Comparison of ENCODE assay signal across 8 mouse cellular contexts in genomic region chr14:36048746-36049391, GRCm38 (mm10). TPM values are rescaled to one million over a fixed set of nuclear protein-coding genes. Genes with fewer than 3 reads are reported as not detected.
DNase-seq lines count a peak whose midpoint lies in the region; ATAC-seq lines count a peak whose summit lies in the region.

No protein-coding gene starts in this region.

- no peak overlapping the region for H3K4me2 ChIP-seq in embryonic facial prominence, embryonic 11.5 days (ENCODE audit: low read depth, low read length)
- peak overlapping the region; percentile 35 for H3K4me2 ChIP-seq in heart, embryonic 15.5 days
- no peak overlapping the region for H3K4me2 ChIP-seq in limb, embryonic 12.5 days

- 0 out of 2 replicates have a peak, but pooled peaks have one; percentile 62 for ATAC-seq in embryonic facial prominence, embryonic 11.5 days (replicated peaks; ENCODE audit: insufficient number of reproducible peaks, low FRiP score, low TSS enrichment, low read depth)
- ATAC-seq in heart, embryonic 15.5 days (replicated peaks; ENCODE audit: insufficient number of reproducible peaks, insufficient read depth, low FRiP score, low read depth): peak; percentile 83
- ATAC-seq in limb, embryonic 12.5 days (ENCODE audit: insufficient number of reproducible peaks, insufficient read depth, low FRiP score, low TSS enrichment, low read depth): peak; percentile 71; the same call in 1 of the 2 replicates

- DNase-seq in layer of hippocampus, adult 11-12 months (ENCODE audit: low spot score): peak; percentile 14
- DNase-seq in layer of hippocampus, adult 9-10 months (ENCODE audit: low spot score): no peak
- DNase-seq in embryonic facial prominence, embryonic 11.5 days (ENCODE audit: low spot score): peak; percentile 25
- DNase-seq in telencephalon, adult 2 months (ENCODE audit: low read depth, low spot score): peak; percentile 2
- DNase-seq in thymus, adult 18-20 months: no peak
- DNase-seq in urinary bladder, postnatal 36 days (ENCODE audit: low spot score in 2 of 2): no peak

- no peaks in the 10 kb centered on the region for H3K9me3 ChIP-seq in embryonic facial prominence, embryonic 11.5 days (replicated peaks; ENCODE audit: control insufficient read depth, low read length)
- H3K9me3 ChIP-seq in heart, embryonic 15.5 days (replicated peaks): no peaks in the 10 kb centered on the region
- no peaks in the 10 kb centered on the region for H3K9me3 ChIP-seq in limb, embryonic 12.5 days

- H3K36me3 ChIP-seq in embryonic facial prominence, embryonic 11.5 days (replicated peaks; ENCODE audit: control insufficient read depth, insufficient read depth, low read depth, low read length): no peaks in the 10 kb centered on the region
- H3K36me3 ChIP-seq in heart, embryonic 15.5 days: no peaks in the 10 kb centered on the region
- H3K36me3 ChIP-seq in limb, embryonic 12.5 days: no peaks in the 10 kb centered on the region

- no peak overlapping the region for H3K9ac ChIP-seq in embryonic facial prominence, embryonic 11.5 days (replicated peaks; ENCODE audit: low read length)
- H3K9ac ChIP-seq in heart, embryonic 15.5 days: no peak overlapping the region
- H3K9ac ChIP-seq in limb, embryonic 12.5 days (replicated peaks): no peak overlapping the region

- H3K4me1 ChIP-seq in embryonic facial prominence, embryonic 11.5 days (ENCODE audit: control insufficient read depth, insufficient read depth, low read length): no peaks in the 10 kb centered on the region
- peaks cover 7% of the 10 kb centered on the region; the same call in 1 of the 2 replicates for H3K4me1 ChIP-seq in heart, embryonic 15.5 days (replicated peaks)
- no peaks in the 10 kb centered on the region for H3K4me1 ChIP-seq in limb, embryonic 12.5 days (replicated peaks)

- no peak overlapping the region for H3K4me3 ChIP-seq in embryonic facial prominence, embryonic 11.5 days (ENCODE audit: low read depth, low read length)
- no peak overlapping the region for H3K4me3 ChIP-seq in heart, embryonic 15.5 days
- H3K4me3 ChIP-seq in limb, embryonic 12.5 days (replicated peaks): no peak overlapping the region

- WGBS in embryonic facial prominence, embryonic 11.5 days: 61% methylated on average over 9 of the region's 9 CpGs
- 18% methylated on average over 9 of the region's 9 CpGs for WGBS in heart, embryonic 15.5 days
- WGBS in limb, embryonic 12.5 days: 44% methylated on average over 9 of the region's 9 CpGs

- H3K27me3 ChIP-seq in embryonic facial prominence, embryonic 11.5 days (ENCODE audit: control insufficient read depth, insufficient read depth, low read length): no peaks in the 10 kb centered on the region
- H3K27me3 ChIP-seq in heart, embryonic 15.5 days: no peaks in the 10 kb centered on the region
- H3K27me3 ChIP-seq in limb, embryonic 12.5 days: no peaks in the 10 kb centered on the region

- H3K27ac ChIP-seq in embryonic facial prominence, embryonic 11.5 days (replicated peaks; ENCODE audit: low read depth, low read length): no peak overlapping the region
- H3K27ac ChIP-seq in heart, embryonic 15.5 days: peak overlapping the region; percentile 16
- no peak overlapping the region for H3K27ac ChIP-seq in limb, embryonic 12.5 days

RNA-seq across cellular contexts. Expression of gene 4930474N05Rik, which starts 45.8 kb away (rescaled TPM):
- not detected in 2 replicates for polyA plus RNA-seq in embryonic facial prominence, embryonic 11.5 days (2014; fragmentation: Nextera tagmentation; extraction: Ambion mirVana)
- not detected in 2 replicates for polyA plus RNA-seq in heart, embryonic 15.5 days (2015; fragmentation: Nextera tagmentation; extraction: Ambion mirVana)
- not detected in 2 replicates for polyA plus RNA-seq in limb, embryonic 12.5 days (2016; fragmentation: Nextera tagmentation; extraction: Ambion mirVana)

Comparison
In these comparisons a context has a peak if more than half of its experiments do, and no peak if none do; other contexts are left out.
1. DNase-seq: peak in layer of hippocampus, adult 11-12 months (single experiment), embryonic facial prominence, embryonic 11.5 days (single experiment) and telencephalon, adult 2 months (single experiment); none in layer of hippocampus, adult 9-10 months (single experiment), thymus, adult 18-20 months (0 of 2) and urinary bladder, postnatal 36 days (0 of 2).
2. Peak in every context shown above with its lines, with median percentiles within 50 percentile points of each other: ATAC-seq.